Mouse (Mus musculus) embryonic stem cell, embryonic (primary cell): ENCODE measurements around the gene Tex33.

Source experiments
- CTCF ChIA-PET, 4 experiments: fragments of 300-600 bp in 2 of 4; fragments of 350-600 bp in 2 of 4; sonication (Branson Sonifier 250); formaldehyde crosslinking; loops; one replicate each; lab custom pipeline; 2022; ENCODE audit warnings: inconsistent platforms in 2 of 4; lab: Charles Lee
- POLR2A ChIA-PET, 4 experiments: fragments of 300-600 bp in 2 of 4; fragments of 350-600 bp in 2 of 4; sonication (Branson Sonifier 250); formaldehyde crosslinking; loops; one replicate each; lab custom pipeline; 2022; ENCODE audit warnings: antibody characterized with exemption in 4 of 4, inconsistent platforms in 1 of 4; lab: Charles Lee

Gene Tex33

DNA sequence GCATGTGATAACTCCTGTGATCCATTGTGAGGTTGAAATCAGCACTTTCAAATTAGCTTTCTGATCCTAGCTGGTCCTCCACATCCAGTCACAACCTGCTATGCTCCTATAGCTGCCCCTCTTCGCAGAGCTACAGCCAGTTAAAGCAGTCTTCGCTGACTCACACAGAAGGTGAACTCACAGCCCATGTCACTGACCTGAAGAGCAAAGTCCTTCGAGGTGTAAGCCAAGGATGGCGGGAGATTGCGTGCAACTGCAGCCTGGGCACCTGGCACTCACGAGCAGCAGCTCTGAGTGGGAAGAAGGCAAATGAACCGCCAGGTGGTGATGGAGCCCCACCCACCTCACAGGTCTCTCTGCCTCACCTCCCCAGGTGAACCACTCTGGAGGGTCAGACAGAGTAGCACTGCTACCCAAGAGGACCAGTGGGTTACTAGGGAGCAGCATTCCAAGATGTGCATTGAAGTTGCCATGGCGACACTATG, at the start of gene Tex33:
Tex33 (minus strand) TSS at position 435 of the 485 bp plus-strand sequence.
- CTCF ChIA-PET = interaction anchor here in 1 of 4 experiments (0.9 to 1.2 kb wide), 2 partner anchors 29 to 41 kb away, joined by 3 to 5 read pairs; no protein-coding TSS in a partner anchor
- POLR2A ChIA-PET = interaction anchor here in 2 of 4 experiments (1.6 to 3.3 kb wide), 2 partner anchors 11 kb away, joined by 4 to 17 read pairs; partner anchors contain the start of genes Mpst (in 2 of the 2) and Tst (in 1 of the 2)

GRCm38 (mm10) chr15:78443857-78444256, 48.1 kb upstream of the Tex33 start:
- CTCF ChIA-PET = interaction anchor here in 2 of 4 experiments (0.6 to 1.3 kb wide), 3 partner anchors 9 to 827 kb away, joined by 3 to 4 read pairs (median 3); no protein-coding TSS in a partner anchor
- POLR2A ChIA-PET = interaction anchor here in 1 of 4 experiments (1.4 kb wide), 1 partner anchor 15 kb away, joined by 3 read pairs; the partner anchor contains the start of gene Kctd17

DNA sequence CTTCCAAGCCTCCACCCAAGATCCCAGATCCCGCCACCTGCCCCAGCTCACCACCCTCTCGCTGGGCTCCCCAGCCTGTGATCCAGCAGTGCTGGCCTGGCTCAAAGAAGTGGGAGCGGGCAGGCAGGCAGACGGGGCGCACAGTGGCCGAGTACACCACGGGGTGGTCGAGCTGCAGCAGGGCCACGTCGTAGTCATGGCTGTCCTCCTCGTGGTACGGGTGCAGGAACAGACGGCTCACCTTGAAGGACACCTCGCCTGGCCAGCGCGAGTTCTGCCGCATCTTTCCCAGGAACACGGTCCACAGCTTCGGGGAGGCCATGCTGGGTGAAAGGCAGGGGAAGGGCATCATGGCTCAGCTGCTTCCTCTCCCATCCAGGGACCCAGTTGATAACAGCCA, 46.5 kb upstream of the Tex33 start:
- CTCF ChIA-PET = interaction anchor here in 3 of 4 experiments (0.6 to 1.4 kb wide), 8 partner anchors 14 to 1697 kb away, joined by 3 to 5 read pairs (median 3); partner anchors contain the start of gene Kctd17 (in 1 of the 3)
- POLR2A ChIA-PET = interaction anchor here in 2 of 4 experiments (0.5 to 1.7 kb wide), 6 partner anchors 13 to 525 kb away, joined by 3 to 4 read pairs (median 3); partner anchors contain the start of gene Kctd17 (in 2 of the 2)

DNA sequence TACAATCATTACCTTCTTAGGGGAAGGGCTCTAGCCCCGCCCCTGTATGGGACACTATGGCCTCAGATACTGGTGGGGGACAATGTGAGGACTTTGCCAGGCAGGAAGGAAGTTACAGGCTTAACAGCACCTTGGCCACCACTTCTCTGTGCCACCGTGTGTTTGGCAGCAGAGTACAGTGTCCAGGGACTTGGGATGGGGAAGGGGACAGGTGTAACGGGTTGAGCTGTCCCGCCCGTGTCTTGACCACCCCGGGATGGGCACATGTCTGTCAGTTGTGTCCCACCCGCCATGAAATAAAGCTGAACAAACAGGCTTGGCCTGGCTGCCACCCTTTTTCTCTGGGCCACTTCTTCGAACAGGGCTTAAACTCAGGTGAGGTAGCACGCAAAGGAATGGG, 43.3 kb upstream of the Tex33 start:
- POLR2A ChIA-PET = interaction anchor here in 1 of 4 experiments (0.7 kb wide), 1 partner anchor 10 kb away, joined by 4 read pairs; the partner anchor contains the start of gene Kctd17
- CTCF ChIA-PET = interaction anchor here in 3 of 4 experiments (1.0 to 2.6 kb wide), 5 partner anchors 8 to 140 kb away, joined by 3 to 18 read pairs (median 5); no protein-coding TSS in a partner anchor

DNA sequence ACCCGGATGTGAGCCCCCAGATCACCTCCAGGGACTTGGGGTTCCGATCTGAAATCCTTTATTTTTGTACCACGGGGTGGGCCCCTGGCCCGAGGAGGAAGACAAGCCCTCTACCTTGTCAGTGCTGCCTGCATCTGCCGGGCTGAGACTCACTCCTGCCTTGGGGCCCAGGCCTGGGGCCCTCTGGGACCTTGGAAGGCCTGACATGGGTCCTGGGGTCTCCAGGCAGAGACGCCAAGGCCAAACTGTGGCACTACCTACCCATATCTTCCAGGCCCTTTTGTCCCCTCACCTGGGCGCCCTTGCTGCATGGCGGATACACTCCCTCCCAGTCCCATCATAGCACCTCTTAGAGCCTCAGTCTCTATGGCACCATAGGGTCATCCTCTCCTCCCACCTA, 42.8 kb upstream of the Tex33 start:
- ChIA-PET CTCF (interaction anchor here in 3 of 4 experiments (0.6 to 2.6 kb wide), 8 partner anchors 9 to 468 kb away, joined by 3 to 14 read pairs (median 6); partner anchors contain the start of gene Eif3d (in 1 of the 3)), POLR2A (interaction anchor here in 3 of 4 experiments (1.0 to 2.0 kb wide), 4 partner anchors 9 to 132 kb away, joined by 3 to 14 read pairs (median 4); partner anchors contain the start of genes Mpst (in 1 of the 3) and Tst (in 1 of the 3))

DNA sequence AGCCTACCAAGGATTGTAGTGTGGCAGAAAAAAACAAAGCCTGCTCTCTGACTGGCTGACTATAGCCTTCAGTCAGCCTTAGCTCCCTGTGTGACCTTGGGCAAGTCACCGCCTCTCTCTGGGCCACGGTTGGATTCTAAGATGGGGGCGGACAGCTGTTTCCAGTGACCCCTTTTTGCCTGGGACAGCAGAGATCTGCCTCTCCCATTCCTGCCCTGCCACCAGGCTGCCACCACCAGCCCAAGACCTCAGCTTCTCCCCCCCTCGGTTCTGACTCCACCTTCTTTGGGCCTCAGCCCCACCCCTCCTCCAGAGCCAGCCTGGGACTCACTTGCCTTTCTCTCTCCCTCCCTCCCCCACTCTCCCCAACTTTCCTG, 42.3 kb upstream of the Tex33 start:
- ChIA-PET CTCF (interaction anchor here (0.6 to 4.3 kb wide), 18 partner anchors 9 to 1043 kb away, joined by 3 to 38 read pairs (median 5); partner anchors contain the start of genes Kctd17 (in 2 of the 4) and Eif3d (in 1 of the 4)), POLR2A (interaction anchor here in 3 of 4 experiments (0.7 to 2.0 kb wide), 7 partner anchors 9 to 467 kb away, joined by 3 to 14 read pairs (median 4); partner anchors contain the start of genes Mpst (in 2 of the 3), Eif3d (in 1 of the 3) and Tst (in 1 of the 3))

GRCm38 (mm10) chr15:78437237-78438017, 41.7 kb upstream of the Tex33 start:
- CTCF ChIA-PET = interaction anchor here (0.5 to 4.3 kb wide), 34 partner anchors 8 to 1044 kb away, joined by 3 to 38 read pairs (median 4); partner anchors contain the start of genes Kctd17 (in 2 of the 4), Eif3d (in 1 of the 4), Ift27 (in 1 of the 4) and Mpst (in 1 of the 4)
- POLR2A ChIA-PET = interaction anchor here (0.7 to 2.3 kb wide), 17 partner anchors 8 to 467 kb away, joined by 3 to 22 read pairs (median 3); partner anchors contain the start of genes Kctd17 (in 2 of the 4), Mpst (in 2 of the 4), Eif3d (in 1 of the 4) and Tst (in 1 of the 4)

DNA sequence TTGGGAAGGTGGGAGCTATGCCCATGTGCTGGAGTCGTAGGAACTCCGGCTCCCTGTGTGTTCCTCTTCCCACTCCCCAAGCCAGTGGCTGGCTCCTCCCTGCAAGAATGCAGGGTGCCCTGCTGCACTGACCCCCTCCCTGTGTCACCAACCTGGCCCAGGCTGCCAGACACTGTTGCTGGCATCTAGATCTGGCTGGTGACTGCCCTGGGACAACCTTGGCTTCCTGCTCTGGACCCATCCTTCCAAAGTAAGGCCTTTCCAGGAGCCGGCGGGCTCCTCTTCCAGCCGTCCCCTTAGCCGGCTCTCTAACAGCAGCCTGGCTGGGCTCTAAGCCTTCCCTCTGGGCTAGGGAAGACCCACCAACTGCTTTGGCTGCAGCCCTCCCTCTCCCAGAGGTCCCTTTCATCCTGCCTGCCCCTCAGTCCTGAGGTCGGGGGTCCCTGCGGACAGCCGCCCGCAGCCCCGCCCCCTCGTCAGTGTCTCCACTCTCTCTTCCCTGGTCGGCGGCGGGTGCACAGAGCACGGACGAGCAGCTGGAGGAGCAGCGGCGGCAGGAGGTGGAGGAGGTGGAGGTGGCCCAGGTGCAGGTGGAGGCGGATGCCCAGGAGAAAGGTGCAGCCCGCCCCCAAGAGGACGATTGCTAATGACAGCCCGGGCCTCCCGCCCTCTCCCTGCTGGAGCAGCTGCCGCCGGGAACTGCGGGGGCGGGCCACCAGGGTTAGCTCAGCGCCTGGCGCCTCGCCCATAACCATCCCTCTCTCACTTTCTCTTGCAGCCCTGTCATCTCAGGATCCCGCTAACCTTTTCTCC, 40.9 kb upstream of the Tex33 start:
- CTCF ChIA-PET = interaction anchor here (0.5 to 4.3 kb wide), 27 partner anchors 8 to 520 kb away, joined by 3 to 38 read pairs (median 4); partner anchors contain the start of genes Kctd17 (in 2 of the 4), Ift27 (in 1 of the 4), Mpst (in 1 of the 4) and Tex33 (in 1 of the 4)
- POLR2A ChIA-PET = interaction anchor here (0.5 to 2.3 kb wide), 22 partner anchors 7 to 312 kb away, joined by 3 to 22 read pairs (median 4); partner anchors contain the start of genes Kctd17 (in 2 of the 4), Mpst (in 2 of the 4) and Tst (in 1 of the 4)

DNA sequence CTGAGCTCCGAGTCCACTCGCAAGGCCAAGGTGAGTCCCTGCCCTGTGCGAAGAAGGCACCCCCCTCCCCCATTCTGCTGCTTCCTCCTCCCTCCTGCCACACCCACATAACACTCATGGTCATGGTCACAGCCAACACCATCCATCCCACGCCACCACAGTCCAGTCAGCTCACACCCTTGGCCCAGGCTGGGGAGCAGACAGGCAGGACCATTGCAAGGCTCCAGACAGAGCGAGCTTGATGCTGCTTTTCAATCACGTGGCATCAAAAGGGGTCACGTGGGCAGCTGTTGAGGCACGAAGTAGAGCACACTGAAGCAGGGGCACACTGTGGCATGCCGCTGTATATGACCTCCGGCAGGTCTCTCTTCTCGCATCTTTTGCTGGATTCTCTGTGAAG, 40.0 kb upstream of the Tex33 start:
- POLR2A ChIA-PET = interaction anchor here in 2 of 4 experiments (0.8 to 2.3 kb wide), 7 partner anchors 8 to 33 kb away, joined by 3 to 22 read pairs (median 4); partner anchors contain the start of genes Mpst (in 1 of the 2) and Tst (in 1 of the 2)

DNA sequence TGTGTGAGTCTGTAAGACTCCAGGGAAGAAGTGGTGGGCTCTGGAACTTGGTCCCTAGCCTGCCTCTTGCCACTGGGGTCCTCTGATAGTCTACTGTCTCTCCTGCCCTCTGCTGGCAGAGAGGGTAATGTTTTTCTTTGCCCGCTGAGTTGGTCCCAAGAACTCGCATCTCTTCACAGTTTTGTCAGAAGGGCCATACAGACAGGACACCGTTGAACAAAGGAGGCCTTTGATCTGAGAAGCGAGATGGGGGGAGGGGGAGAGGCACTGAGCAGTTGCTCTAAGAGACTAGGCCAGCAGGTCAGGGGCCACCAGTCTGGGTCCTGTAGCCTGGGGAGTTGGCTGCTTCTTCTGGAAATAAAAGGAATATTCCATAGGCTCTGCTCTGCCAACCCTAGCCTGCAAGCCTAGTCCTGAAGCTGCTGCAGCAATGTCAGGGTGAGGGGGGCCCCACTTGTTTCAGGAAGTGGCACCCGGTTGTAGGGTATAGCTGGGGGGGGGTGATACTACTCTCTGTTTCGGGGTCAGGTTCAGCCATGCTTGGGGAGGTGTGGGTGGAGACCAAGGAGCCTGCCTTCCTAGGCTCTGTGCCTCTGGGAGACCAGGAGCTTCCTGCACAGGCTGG, 39.3 kb upstream of the Tex33 start:
- POLR2A ChIA-PET = interaction anchor here in 3 of 4 experiments (0.6 to 2.3 kb wide), 7 partner anchors 10 to 616 kb away, joined by 3 to 22 read pairs (median 4); partner anchors contain the start of genes Mpst (in 1 of the 3) and Tst (in 1 of the 3)
- CTCF ChIA-PET = interaction anchor here (0.6 to 4.3 kb wide), 13 partner anchors 9 to 442 kb away, joined by 3 to 38 read pairs (median 4); partner anchors contain the start of gene Gga1 (in 1 of the 4)

More for the DNA sequence above, 40.0 kb upstream of the Tex33 start:
- CTCF ChIA-PET = interaction anchor here (0.6 to 4.3 kb wide), 13 partner anchors 9 to 309 kb away, joined by 3 to 38 read pairs (median 4); no protein-coding TSS in a partner anchor

- CTCF ChIA-PET = no interaction called here
- POLR2A ChIA-PET = interaction anchor here in 2 of 4 experiments (0.5 to 2.0 kb wide), 3 partner anchors 9 to 496 kb away, joined by 3 to 12 read pairs (median 3); partner anchors contain the start of genes Mpst (in 1 of the 2) and Tst (in 1 of the 2)
Observed at GRCm38 (mm10) chr15:78431541-78432121, 35.9 kb upstream of the Tex33 start.

DNA sequence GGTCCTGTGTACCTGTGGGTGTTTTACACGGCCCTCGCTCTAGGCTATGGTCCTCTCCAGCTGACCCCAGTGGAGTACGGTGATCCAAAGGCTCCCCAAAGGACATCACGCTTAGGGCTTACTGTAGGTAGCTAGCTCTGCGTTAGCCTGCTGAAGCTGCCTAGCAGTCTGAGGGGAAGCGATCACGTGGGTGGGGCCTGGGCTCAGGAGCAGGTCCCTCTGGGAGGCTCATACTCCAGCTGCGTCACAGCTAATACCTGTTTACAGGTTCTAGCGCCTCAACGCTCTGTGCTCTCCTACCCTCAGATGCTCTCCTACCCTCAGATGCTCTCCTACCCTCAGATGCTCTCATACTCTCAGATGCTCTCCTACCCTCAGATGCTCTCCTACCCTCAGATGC, 35.2 kb upstream of the Tex33 start:
- POLR2A ChIA-PET = interaction anchor here in 2 of 4 experiments (0.9 to 2.0 kb wide), 2 partner anchors 25 kb away, joined by 3 to 12 read pairs; partner anchors contain the start of genes Mpst (in 2 of the 2) and Tst (in 2 of the 2)
- CTCF ChIA-PET = no interaction called here

- ChIA-PET CTCF (no interaction called here), POLR2A (interaction anchor here in 3 of 4 experiments (0.9 to 3.0 kb wide), 4 partner anchors 8 to 24 kb away, joined by 3 to 20 read pairs (median 9); partner anchors contain the start of genes Mpst (in 2 of the 3) and Tst (in 2 of the 3))
Observed at GRCm38 (mm10) chr15:78429871-78430622, 34.3 kb upstream of the Tex33 start.

DNA sequence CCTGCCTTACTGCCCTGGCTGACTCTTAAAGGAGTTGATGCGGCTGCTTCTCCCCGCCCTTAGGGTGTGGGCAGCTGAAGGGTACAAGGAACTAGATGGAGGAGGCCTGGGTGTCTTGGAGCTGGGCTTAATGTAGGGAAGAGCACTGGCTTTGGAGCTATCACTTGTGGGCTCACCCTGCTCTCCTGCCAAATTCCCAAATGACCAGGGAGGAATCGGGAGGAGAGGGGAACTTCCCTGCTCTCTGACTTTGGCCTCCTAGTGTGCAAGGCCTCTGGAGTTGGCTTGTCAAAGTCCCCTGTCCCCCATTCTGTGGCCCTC, 33.4 kb upstream of the Tex33 start:
- CTCF ChIA-PET = interaction anchor here (0.5 to 2.8 kb wide), 22 partner anchors 8 to 354 kb away, joined by 3 to 14 read pairs (median 4); partner anchors contain the start of genes Mpst (in 1 of the 4) and Tst (in 1 of the 4)
- POLR2A ChIA-PET = interaction anchor here (0.7 to 3.0 kb wide), 15 partner anchors 8 to 1015 kb away, joined by 3 to 26 read pairs (median 4); partner anchors contain the start of genes Mpst (in 3 of the 4), Tst (in 3 of the 4), Eif3d (in 1 of the 4) and Ift27 (in 1 of the 4)
